Mouse (Mus musculus): ENCODE results near the gene S100a4. TPM values are rescaled to one million over a fixed set of nuclear protein-coding genes. Genes with fewer than 3 reads are reported as not detected.
A peak's percentile ranks its signal among the peaks of the same experiment; 100 is the strongest.

S100a4 gene
- polyA plus RNA-seq, 1 experiment = 2.5 TPM

GRCm38 (mm10) chr3:90586016-90586643 lies 17.4 kb upstream of the S100a4 start:
- TF ChIP-seq POLR2A (IDR thresholded peaks at IDR 0.05; ENCODE audit: borderline replicate concordance, extremely low read depth, insufficient read depth, insufficient read length, poor library complexity, severe bottlenecking) = no peak
- TF ChIP-seq CTCF (IDR thresholded peaks at IDR 0.05; ENCODE audit: borderline replicate concordance, extremely low read depth, insufficient read depth, insufficient read length) = no peak
- no peak for DNase-seq (ENCODE audit: low read depth)

GRCm38 (mm10) chr3:90586906-90587305 lies 16.7 kb upstream of the S100a4 start:
- TF ChIP-seq CTCF (IDR thresholded peaks at IDR 0.05; ENCODE audit: borderline replicate concordance, extremely low read depth, insufficient read depth, insufficient read length) (no peak), POLR2A (IDR thresholded peaks at IDR 0.05; ENCODE audit: borderline replicate concordance, extremely low read depth, insufficient read depth, insufficient read length, poor library complexity, severe bottlenecking) (no peak)

GRCm38 (mm10) chr3:90587361-90588101 lies 16.0 kb upstream of the S100a4 start:
- TF ChIP-seq POLR2A (IDR thresholded peaks at IDR 0.05; ENCODE audit: borderline replicate concordance, extremely low read depth, insufficient read depth, insufficient read length, poor library complexity, severe bottlenecking) = no peak
- TF ChIP-seq CTCF (IDR thresholded peaks at IDR 0.05; ENCODE audit: borderline replicate concordance, extremely low read depth, insufficient read depth, insufficient read length) = no peak
- no peak for DNase-seq (ENCODE audit: low read depth)

More at GRCm38 (mm10) chr3:90586906-90587305, 16.7 kb upstream of the S100a4 start:
- no peak for DNase-seq (ENCODE audit: low read depth)

GRCm38 (mm10) chr3:90589390-90589789 lies 14.2 kb upstream of the S100a4 start:
- DNase-seq (ENCODE audit: low read depth) = no peak
- TF ChIP-seq POLR2A (IDR thresholded peaks at IDR 0.05; ENCODE audit: borderline replicate concordance, extremely low read depth, insufficient read depth, insufficient read length, poor library complexity, severe bottlenecking) = no peak
- TF ChIP-seq CTCF (IDR thresholded peaks at IDR 0.05; ENCODE audit: borderline replicate concordance, extremely low read depth, insufficient read depth, insufficient read length) = no peak

- TF ChIP-seq POLR2A (IDR thresholded peaks at IDR 0.05; ENCODE audit: borderline replicate concordance, extremely low read depth, insufficient read depth, insufficient read length, poor library complexity, severe bottlenecking) (no peak), CTCF (IDR thresholded peaks at IDR 0.05; ENCODE audit: borderline replicate concordance, extremely low read depth, insufficient read depth, insufficient read length) (no peak)
- no peak for DNase-seq (ENCODE audit: low read depth)
Measured at GRCm38 (mm10) chr3:90589947-90590346, 13.6 kb upstream of the S100a4 start, which contains the start of gene S100a2. TSS of gene S100a2 (plus strand) at chr3:90590247.

- no peak for DNase-seq (ENCODE audit: low read depth)
- TF ChIP-seq CTCF (IDR thresholded peaks at IDR 0.05; ENCODE audit: borderline replicate concordance, extremely low read depth, insufficient read depth, insufficient read length) = no peak
- no peak for TF ChIP-seq POLR2A (IDR thresholded peaks at IDR 0.05; ENCODE audit: borderline replicate concordance, extremely low read depth, insufficient read depth, insufficient read length, poor library complexity, severe bottlenecking)
Measured at GRCm38 (mm10) chr3:90594466-90594865, 9.1 kb upstream of the S100a4 start.

GRCm38 (mm10) chr3:90595556-90595955 lies 8.0 kb upstream of the S100a4 start:
- TF ChIP-seq CTCF (IDR thresholded peaks at IDR 0.05; ENCODE audit: borderline replicate concordance, extremely low read depth, insufficient read depth, insufficient read length) (no peak), POLR2A (IDR thresholded peaks at IDR 0.05; ENCODE audit: borderline replicate concordance, extremely low read depth, insufficient read depth, insufficient read length, poor library complexity, severe bottlenecking) (no peak)
- no peak for DNase-seq (ENCODE audit: low read depth)

GRCm38 (mm10) chr3:90596810-90597209 lies 6.8 kb upstream of the S100a4 start:
- DNase-seq (ENCODE audit: low read depth) = no peak
- TF ChIP-seq POLR2A (IDR thresholded peaks at IDR 0.05; ENCODE audit: borderline replicate concordance, extremely low read depth, insufficient read depth, insufficient read length, poor library complexity, severe bottlenecking) = no peak
- TF ChIP-seq CTCF (IDR thresholded peaks at IDR 0.05; ENCODE audit: borderline replicate concordance, extremely low read depth, insufficient read depth, insufficient read length) = no peak

GRCm38 (mm10) chr3:90597736-90598135 lies 5.8 kb upstream of the S100a4 start:
- peak; percentile 5 for DNase-seq (ENCODE audit: low read depth)
- TF ChIP-seq POLR2A (IDR thresholded peaks at IDR 0.05; ENCODE audit: borderline replicate concordance, extremely low read depth, insufficient read depth, insufficient read length, poor library complexity, severe bottlenecking) = no peak

- TF ChIP-seq POLR2A (IDR thresholded peaks at IDR 0.05; ENCODE audit: borderline replicate concordance, extremely low read depth, insufficient read depth, insufficient read length, poor library complexity, severe bottlenecking) (no peak), CTCF (IDR thresholded peaks at IDR 0.05; ENCODE audit: borderline replicate concordance, extremely low read depth, insufficient read depth, insufficient read length) (no peak)
- no peak for DNase-seq (ENCODE audit: low read depth)
Measured at GRCm38 (mm10) chr3:90598212-90598611, 5.4 kb upstream of the S100a4 start.

- no peak for DNase-seq (ENCODE audit: low read depth)
- TF ChIP-seq CTCF (IDR thresholded peaks at IDR 0.05; ENCODE audit: borderline replicate concordance, extremely low read depth, insufficient read depth, insufficient read length) = no peak
- TF ChIP-seq POLR2A (IDR thresholded peaks at IDR 0.05; ENCODE audit: borderline replicate concordance, extremely low read depth, insufficient read depth, insufficient read length, poor library complexity, severe bottlenecking) = no peak
Measured at GRCm38 (mm10) chr3:90599401-90599800, 4.2 kb upstream of the S100a4 start.

GRCm38 (mm10) chr3:90600036-90600435 lies 3.5 kb upstream of the S100a4 start:
- TF ChIP-seq CTCF (IDR thresholded peaks at IDR 0.05; ENCODE audit: borderline replicate concordance, extremely low read depth, insufficient read depth, insufficient read length) = no peak
- no peak for TF ChIP-seq POLR2A (IDR thresholded peaks at IDR 0.05; ENCODE audit: borderline replicate concordance, extremely low read depth, insufficient read depth, insufficient read length, poor library complexity, severe bottlenecking)
- no peak for DNase-seq (ENCODE audit: low read depth)
